Mouse (Mus musculus) hindbrain, embryonic 13.5 days (tissue): ENCODE data around the gene Sh2b2. TPM values are rescaled to one million over a fixed set of nuclear protein-coding genes. Genes with fewer than 3 reads are reported as not detected.

Experiments
- ATAC-seq: fragments of 200-750 bp; cut with Nextera tagmentation; 2 replicates; pipeline ENCODE4 v1.8.0; 2017; ENCODE audit warnings: moderate TSS enrichment; ENCODE audit not compliant: low FRiP score
- H3K27ac ChIP-seq: fragments of 300-500 bp; sonication (generic); 2 replicates; pipeline ENCODE4 v1.5.1; 2015; ENCODE audit warnings: inconsistent platforms, mild to moderate bottlenecking, moderate library complexity
- H3K27me3 ChIP-seq: fragments of 300-500 bp; sonication (generic); 2 replicates; pipeline ENCODE4 v1.6.1; 2015; ENCODE audit warnings: mild to moderate bottlenecking, inconsistent platforms
- H3K36me3 ChIP-seq: fragments of 300-500 bp; sonication (generic); 2 replicates; pipeline ENCODE4 v1.6.1; 2015; ENCODE audit warnings: mild to moderate bottlenecking, inconsistent platforms
- H3K4me1 ChIP-seq: fragments of 300-500 bp; sonication (generic); replicated peaks from 2 replicates; pipeline ENCODE4 v1.6.1; 2015; ENCODE audit warnings: inconsistent platforms
- H3K4me2 ChIP-seq: fragments of 300-500 bp; sonication (generic); 2 replicates; pipeline ENCODE4 v1.6.1; 2015; ENCODE audit warnings: inconsistent platforms, mild to moderate bottlenecking, moderate library complexity
- H3K4me3 ChIP-seq: fragments of 300-500 bp; sonication (generic); 2 replicates; pipeline ENCODE4 v1.5.1; 2015; ENCODE audit warnings: mild to moderate bottlenecking, inconsistent platforms
- H3K9ac ChIP-seq: fragments of 300-500 bp; sonication (generic); 2 replicates; pipeline ENCODE4 v1.6.1; 2015; ENCODE audit warnings: mild to moderate bottlenecking, inconsistent platforms
- H3K9me3 ChIP-seq: fragments of 300-500 bp; sonication (generic); 2 replicates; pipeline ENCODE4 v1.6.1; 2016; ENCODE audit warnings: inconsistent platforms
- WGBS: fragments of 180-500 bp; shearing (Covaris S2); methylation state at CpG from one replicate; pipeline ENCODE4 v1.1.7; 2015; 5-methylcytosine and 5-hydroxymethylcytosine counted together
- polyA plus RNA-seq: library from polyadenylated mRNA; unstranded; fragments of >200 nt; fragmentation: Nextera tagmentation; extraction: Ambion mirVana; gene quantifications from 2 replicates; pipeline ENCODE4 v1.2.1, GENCODE M21; 2015

Gene Sh2b2
- polyA plus RNA-seq, 1 experiment from 2014 or later = 22.2 TPM

DNA sequence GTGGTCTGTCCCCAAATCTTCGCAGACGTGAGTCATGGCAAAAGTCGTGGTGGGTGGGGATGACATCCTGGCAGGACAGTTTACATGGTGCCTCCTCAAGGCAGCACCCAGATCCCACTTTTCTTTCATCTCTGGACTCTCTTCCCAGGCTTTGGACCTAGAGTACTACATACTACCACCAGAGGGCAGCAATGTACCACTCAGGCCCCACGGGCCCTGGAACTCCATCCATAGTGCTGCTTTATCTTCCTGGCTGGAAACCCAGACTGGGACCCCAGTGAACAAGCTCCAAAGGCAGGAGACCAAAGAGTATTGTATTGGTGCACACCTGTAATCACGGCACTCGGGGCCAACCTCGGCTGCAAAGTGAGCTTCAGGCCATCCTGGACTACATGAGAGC is 44.5 kb downstream of the Sh2b2 start:
- H3K4me3 ChIP-seq = no peak overlapping the region
- H3K27me3 ChIP-seq = no peaks in the 10 kb centered on the region
- no peaks in the 10 kb centered on the region for H3K9me3 ChIP-seq
- H3K36me3 ChIP-seq = peaks cover 3% of the 10 kb centered on the region
- peaks cover 18% of the 10 kb centered on the region for H3K4me1 ChIP-seq
- ATAC-seq = peak; percentile 56; the same call in 1 of the 2 replicates
- 36% methylated on average over 7 of the region's 7 CpGs for WGBS
- no peak overlapping the region for H3K4me2 ChIP-seq
- no peak overlapping the region for H3K27ac ChIP-seq
- no peak overlapping the region for H3K9ac ChIP-seq

DNA sequence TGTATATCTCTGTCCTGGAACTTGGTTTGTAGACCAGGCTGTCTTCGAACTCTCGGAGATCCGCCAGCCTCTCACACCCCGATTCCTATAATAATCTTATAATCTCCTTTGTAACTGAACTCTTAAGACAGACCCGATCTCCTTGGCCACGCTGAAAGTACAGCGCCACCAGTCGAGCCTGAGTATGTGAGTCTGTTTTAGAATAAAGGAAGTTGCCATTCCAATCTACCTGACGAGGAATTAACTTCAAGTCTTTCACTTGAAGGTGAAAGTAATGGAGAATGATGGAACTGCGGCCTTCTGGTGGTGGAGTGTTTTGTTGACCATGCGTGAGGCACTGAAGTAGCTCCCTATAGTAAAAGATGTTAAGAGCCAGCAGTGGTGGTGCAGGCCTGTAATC is 46.8 kb downstream of the Sh2b2 start:
- peak overlapping the region; percentile 89; the same call in 1 of the 2 replicates for H3K27ac ChIP-seq
- 0 out of 2 replicates have a peak, but pooled peaks cover 3% of the 10 kb centered on the region for H3K9me3 ChIP-seq
- peak overlapping the region; percentile 95 for H3K4me2 ChIP-seq
- no peak for ATAC-seq
- peak overlapping the region; percentile 98 for H3K4me3 ChIP-seq
- peaks cover 18% of the 10 kb centered on the region for H3K4me1 ChIP-seq
- peaks cover 26% of the 10 kb centered on the region for H3K36me3 ChIP-seq
- peak overlapping the region; percentile 94 for H3K9ac ChIP-seq
- WGBS = 32% methylated on average over 11 of the region's 11 CpGs
- no peaks in the 10 kb centered on the region for H3K27me3 ChIP-seq

DNA sequence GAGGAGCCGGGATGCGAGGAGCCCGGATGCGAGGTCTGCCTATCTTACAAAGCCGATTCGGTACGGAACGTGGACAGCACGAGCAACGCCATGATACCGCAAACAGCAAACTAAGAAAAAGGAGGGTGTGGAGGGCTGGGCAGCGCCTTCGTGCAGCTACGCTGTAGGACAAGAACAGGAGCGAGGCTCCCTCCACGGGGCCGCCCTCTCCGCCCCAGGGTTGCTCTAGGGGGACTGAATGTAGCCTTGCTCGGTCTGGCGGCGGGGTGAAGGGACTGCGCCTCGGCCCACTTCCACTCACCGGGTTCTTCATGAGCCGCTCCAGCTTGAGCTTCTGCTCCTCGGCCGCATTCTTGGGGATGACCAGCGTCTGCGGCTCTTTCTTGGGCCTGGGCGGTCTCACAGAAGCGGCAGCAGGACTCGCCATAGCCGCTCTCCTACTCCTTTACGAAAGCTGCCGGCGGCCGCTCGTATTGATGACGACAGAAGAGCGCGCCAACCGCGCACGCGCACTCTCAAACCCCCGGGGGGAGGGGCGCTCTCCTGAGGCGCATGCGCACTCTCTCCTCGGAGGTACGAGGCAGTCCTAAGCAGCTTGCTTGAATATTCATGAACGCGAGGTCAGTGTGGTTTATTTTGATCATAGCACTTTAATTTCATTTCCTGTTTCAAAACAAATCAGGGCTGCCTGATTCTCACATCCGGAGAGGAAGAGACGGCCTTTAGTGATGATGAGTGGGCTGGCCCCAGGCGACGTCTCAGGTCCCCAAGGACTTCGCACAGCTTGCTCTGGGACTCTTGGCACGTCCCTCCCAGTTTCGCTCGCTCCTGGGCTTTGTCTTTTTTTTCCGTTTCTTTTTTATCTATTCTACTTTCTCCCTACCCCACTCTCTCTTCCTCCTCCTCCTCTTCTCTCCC is 47.6 kb downstream of the Sh2b2 start, which contains the start of gene Prkrip1:
Prkrip1 (minus strand) TSS at position 490 of the 918 bp plus-strand sequence.
- Histone ChIP-seq H3K4me3 (peak within 1 kb of the TSS; percentile 98), H3K4me2 (peak within 1 kb of the TSS; percentile 95), H3K4me1 (peaks cover 18% of the 10 kb centered on the region), H3K9ac (peak within 1 kb of the TSS; percentile 94), H3K27ac (peak within 1 kb of the TSS; percentile 89), H3K9me3 (0 out of 2 replicates have a peak, but pooled peaks cover 3% of the 10 kb centered on the region), H3K36me3 (peaks cover 34% of the 10 kb centered on the region), H3K27me3 (no peaks in the 10 kb centered on the region)
- under 1% methylated on average over 59 of the region's 62 CpGs for WGBS
- peak; percentile 87 for ATAC-seq

DNA sequence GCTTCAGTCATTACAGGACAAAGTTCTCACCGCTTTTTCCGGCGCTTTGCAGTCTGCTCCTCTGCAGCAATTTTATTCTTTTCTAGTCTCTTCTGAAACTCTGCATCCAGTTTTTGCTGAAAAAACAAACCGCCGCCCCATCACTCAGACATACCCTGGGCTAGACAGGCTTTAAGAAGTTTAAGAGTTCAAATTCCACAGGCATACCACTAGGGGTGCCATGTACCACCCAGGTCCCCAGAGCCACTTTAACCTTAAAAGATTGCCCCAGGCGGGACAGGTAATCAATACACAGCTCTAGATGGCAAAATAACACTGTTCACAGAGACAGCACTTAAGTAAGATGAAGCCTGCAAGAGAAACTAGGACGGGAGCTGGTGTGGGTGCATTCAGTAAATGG is 54.5 kb downstream of the Sh2b2 start:
- WGBS = 90% methylated on average over 7 of the region's 7 CpGs
- Histone ChIP-seq H3K27ac (no peak overlapping the region), H3K9me3 (0 out of 2 replicates have a peak, but pooled peaks cover 3% of the 10 kb centered on the region), H3K4me3 (no peak overlapping the region), H3K4me1 (no peaks in the 10 kb centered on the region), H3K4me2 (no peak overlapping the region), H3K9ac (no peak overlapping the region), H3K27me3 (no peaks in the 10 kb centered on the region), H3K36me3 (peaks cover 95% of the 10 kb centered on the region)
- ATAC-seq = no peak

DNA sequence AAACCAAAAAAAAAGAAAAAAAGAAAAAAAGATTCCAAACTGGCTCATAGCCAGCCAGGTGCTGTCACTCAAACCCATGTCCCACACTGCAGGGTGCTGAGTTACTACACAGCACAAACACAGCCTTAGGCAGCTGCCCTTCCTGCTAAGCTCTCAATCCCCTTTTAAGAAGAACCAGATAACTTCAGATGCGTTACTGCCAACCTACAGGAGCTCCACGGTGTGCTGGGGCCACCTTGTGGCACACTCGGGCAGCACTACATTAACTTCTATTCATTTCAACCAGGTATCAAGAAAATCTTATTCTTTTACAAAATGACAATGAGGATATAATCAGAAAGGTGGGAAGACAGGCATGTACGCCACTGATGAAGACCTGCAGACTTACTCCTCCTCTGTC is 59.6 kb downstream of the Sh2b2 start:
- H3K36me3 ChIP-seq = peaks cover 81% of the 10 kb centered on the region
- H3K4me1 ChIP-seq = no peaks in the 10 kb centered on the region
- no peaks in the 10 kb centered on the region for H3K9me3 ChIP-seq
- WGBS = 45% methylated on average over 4 of the region's 4 CpGs
- H3K4me2 ChIP-seq = no peak overlapping the region
- no peaks in the 10 kb centered on the region for H3K27me3 ChIP-seq
- ATAC-seq = no peak
- no peak overlapping the region for H3K4me3 ChIP-seq
- H3K9ac ChIP-seq = no peak overlapping the region
- H3K27ac ChIP-seq = no peak overlapping the region

DNA sequence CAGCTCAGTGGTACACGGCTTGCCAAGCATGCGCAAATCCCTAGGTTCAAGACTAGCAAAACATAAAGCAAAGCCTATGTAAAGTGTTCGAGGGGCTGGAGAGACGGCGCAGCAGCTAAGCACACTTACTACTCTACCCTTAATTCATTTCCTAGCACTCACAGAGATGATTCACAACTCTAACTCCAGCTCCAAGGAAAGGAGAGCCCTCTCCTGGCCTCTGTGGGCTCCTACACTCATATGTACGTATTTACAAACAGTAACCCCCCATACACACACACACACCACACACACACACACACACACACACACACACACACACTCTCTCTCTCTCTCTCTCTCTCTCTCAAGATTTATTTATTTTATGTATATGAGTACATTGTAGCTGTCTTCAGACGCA is 62.6 kb downstream of the Sh2b2 start:
- Histone ChIP-seq H3K36me3 (peaks cover 82% of the 10 kb centered on the region), H3K9ac (no peak overlapping the region), H3K4me2 (no peak overlapping the region), H3K4me1 (no peaks in the 10 kb centered on the region), H3K27me3 (no peaks in the 10 kb centered on the region), H3K4me3 (no peak overlapping the region), H3K9me3 (no peaks in the 10 kb centered on the region), H3K27ac (no peak overlapping the region)
- 96% methylated on average over 7 of the region's 7 CpGs for WGBS
- ATAC-seq = no peak

DNA sequence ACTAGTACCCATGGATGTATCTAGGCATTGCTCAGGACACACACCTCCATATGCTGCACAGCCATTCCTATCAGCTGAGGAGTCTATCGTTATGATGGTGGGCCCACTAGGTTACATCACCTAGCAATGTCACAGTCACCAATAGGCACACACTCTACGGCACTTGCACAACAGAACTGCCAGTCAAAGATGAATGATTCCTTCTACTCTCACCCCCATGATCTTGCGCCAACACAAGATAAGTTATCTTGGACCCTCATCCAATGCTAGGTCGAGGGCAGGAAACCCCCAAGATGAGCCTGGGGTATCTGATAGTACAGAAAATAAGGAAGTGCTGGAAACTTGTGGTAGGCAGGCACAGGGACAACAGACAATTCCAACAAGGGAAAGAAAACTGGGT is 63.5 kb downstream of the Sh2b2 start:
- H3K36me3 ChIP-seq = peaks cover 82% of the 10 kb centered on the region

DNA sequence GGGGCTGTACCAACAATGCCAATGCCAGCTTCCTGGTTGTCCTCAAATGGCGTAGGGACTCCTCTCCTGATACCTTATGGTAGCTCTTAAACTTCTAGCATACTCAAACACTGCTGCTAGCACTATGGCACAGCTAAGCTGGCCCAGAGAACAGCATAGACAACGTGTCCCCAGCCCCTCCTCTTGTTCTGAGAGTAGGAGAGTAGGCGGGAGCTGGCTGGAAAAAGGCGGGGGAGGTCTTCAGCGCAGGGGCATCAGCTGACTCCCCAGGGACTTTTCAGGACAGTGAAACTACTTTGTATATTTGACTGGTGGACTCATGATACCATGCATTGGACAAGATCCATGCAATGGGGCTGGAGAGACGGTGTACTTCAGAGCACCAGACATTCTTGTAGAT is 64.3 kb downstream of the Sh2b2 start:
- H3K36me3 ChIP-seq = peaks cover 84% of the 10 kb centered on the region
- 89% methylated on average over 6 of the region's 6 CpGs for WGBS

More for the DNA sequence above, 63.5 kb downstream of the Sh2b2 start:
- Histone ChIP-seq H3K9ac (no peak overlapping the region), H3K4me3 (no peak overlapping the region), H3K9me3 (no peaks in the 10 kb centered on the region), H3K27me3 (no peaks in the 10 kb centered on the region), H3K4me1 (no peaks in the 10 kb centered on the region), H3K27ac (no peak overlapping the region), H3K4me2 (no peak overlapping the region)
- ATAC-seq = no peak
- 94% methylated on average over 4 of the region's 4 CpGs for WGBS

DNA sequence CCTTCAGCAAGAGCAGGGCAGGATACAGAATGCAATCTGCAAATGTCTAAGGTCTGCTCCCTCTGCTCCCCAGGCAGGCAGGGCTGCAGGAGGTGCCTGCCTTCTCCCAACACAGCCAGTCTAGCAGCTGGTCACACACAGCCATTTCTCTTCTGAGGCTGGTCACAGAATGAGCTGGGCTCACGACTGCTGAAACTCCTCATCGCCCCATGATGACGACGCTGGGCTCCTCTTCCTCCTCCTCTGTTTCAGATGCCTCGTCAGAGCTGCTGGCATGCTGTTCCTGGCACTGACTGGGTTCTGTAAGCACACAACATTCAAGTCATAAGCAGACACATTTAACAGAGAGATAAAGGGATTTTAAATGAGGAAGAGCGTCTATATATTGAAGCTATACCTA is 65.2 kb downstream of the Sh2b2 start:
- H3K36me3 ChIP-seq = peaks cover 81% of the 10 kb centered on the region
- WGBS = 90% methylated on average over 6 of the region's 6 CpGs
- no peaks in the 10 kb centered on the region for H3K27me3 ChIP-seq
- no peak overlapping the region for H3K4me2 ChIP-seq
- no peak overlapping the region for H3K9ac ChIP-seq
- ATAC-seq = no peak
- no peaks in the 10 kb centered on the region for H3K9me3 ChIP-seq
- no peak overlapping the region for H3K4me3 ChIP-seq
- no peak overlapping the region for H3K27ac ChIP-seq
- H3K4me1 ChIP-seq = no peaks in the 10 kb centered on the region

More for the DNA sequence above, 64.3 kb downstream of the Sh2b2 start:
- Histone ChIP-seq H3K4me1 (no peaks in the 10 kb centered on the region), H3K27me3 (no peaks in the 10 kb centered on the region), H3K27ac (no peak overlapping the region), H3K9ac (no peak overlapping the region), H3K4me2 (no peak overlapping the region), H3K9me3 (no peaks in the 10 kb centered on the region), H3K4me3 (no peak overlapping the region)
- ATAC-seq = no peak

DNA sequence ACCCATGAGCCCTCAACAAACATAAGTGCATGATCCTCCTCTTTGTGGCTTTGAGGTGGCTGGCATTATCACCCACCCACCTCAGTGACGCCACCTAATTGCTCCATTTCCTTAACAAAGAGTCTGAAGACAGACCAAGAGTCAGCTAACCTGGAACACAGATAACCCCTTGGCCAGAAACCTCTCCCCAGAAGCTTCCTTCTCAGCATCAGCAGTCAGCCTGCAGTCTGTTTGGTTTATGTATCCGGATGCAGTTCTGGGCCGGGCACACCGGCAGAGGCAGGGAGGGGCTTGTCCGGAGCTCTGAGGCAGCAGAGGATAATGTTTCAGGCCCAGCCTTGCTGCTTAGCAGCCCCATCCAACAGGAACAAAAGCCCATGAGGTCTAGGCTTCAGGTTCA is 66.8 kb downstream of the Sh2b2 start:
- no peaks in the 10 kb centered on the region for H3K9me3 ChIP-seq
- no peak overlapping the region for H3K27ac ChIP-seq
- WGBS = 78% methylated on average over 5 of the region's 5 CpGs
- H3K36me3 ChIP-seq = peaks cover 69% of the 10 kb centered on the region
- no peak overlapping the region for H3K4me3 ChIP-seq
- 0 out of 2 replicates have a peak, but pooled peaks cover under 1% of the 10 kb centered on the region for H3K4me1 ChIP-seq
- H3K27me3 ChIP-seq = no peaks in the 10 kb centered on the region
- ATAC-seq = no peak
- H3K9ac ChIP-seq = no peak overlapping the region
- no peak overlapping the region for H3K4me2 ChIP-seq

DNA sequence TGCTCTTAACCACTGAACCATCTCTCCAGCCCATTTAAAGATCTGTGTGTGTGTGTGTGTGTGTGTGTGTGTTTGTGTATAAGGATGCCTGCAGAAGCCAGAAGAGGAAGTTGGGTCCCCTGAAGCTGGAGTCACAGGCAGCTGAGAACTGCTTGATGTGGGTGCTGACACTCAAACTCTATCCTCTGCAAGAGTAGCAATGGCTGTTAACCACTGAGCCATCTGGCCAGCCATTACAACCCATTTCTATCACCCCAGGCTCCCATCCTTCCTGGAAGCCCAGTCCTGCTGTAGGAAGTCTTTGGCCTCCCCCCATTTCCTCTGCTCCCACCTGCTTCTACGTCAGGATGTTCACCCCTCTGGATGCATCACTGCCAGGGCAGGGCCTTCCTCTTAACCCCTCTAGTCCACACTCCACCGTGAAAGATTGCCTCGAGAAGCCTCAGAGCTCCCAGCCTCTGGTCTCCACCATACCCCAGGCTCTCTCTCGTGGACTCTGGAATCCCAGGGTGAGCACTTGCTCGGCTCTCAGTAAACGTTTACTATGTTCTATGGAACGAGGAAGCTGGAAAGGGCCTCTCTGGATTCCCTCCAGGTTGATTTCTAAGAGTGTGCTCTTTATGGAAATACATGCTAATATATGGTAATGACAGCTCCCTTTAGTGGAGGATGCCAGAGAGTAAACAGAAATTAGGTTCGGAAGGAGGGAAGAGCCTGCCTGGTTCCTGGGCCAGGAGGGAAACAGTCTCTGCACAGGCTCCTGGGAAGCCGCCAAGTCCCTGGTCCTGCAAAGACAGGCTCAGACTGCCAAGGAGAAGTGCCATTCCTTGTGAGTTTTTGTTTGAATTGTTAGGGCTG is 72.5 kb downstream of the Sh2b2 start:
- H3K4me3 ChIP-seq = no peak overlapping the region
- peak overlapping the region; percentile 60 for H3K27ac ChIP-seq
- no peaks in the 10 kb centered on the region for H3K27me3 ChIP-seq
- no peak overlapping the region for H3K9ac ChIP-seq
- peaks cover 19% of the 10 kb centered on the region for H3K36me3 ChIP-seq
- no peak for ATAC-seq
- peaks cover 30% of the 10 kb centered on the region for H3K4me1 ChIP-seq
- H3K9me3 ChIP-seq = no peaks in the 10 kb centered on the region
- WGBS = 49% methylated on average over 9 of the region's 9 CpGs
- H3K4me2 ChIP-seq = peak overlapping the region; percentile 0; the same call in 1 of the 2 replicates

DNA sequence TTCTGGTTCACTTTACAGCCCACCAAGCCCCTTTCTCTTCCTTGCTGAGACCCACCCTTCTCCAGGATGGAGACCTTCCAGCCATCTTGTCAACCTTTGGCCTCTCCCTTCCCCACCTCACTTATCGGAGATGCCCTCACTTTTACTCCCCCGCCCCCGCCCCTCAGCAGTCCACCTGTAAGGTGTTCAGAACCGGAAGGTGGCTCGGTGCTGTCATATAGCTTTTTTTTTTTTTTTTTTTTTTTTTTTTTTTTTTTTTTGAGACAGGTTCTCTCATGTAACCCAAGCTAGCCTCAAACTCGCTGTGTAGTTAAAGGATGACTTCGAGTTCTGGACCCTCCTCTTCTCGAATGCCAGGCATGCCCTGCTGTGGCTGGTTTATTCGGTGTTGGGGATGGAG is 73.4 kb downstream of the Sh2b2 start:
- no peak for ATAC-seq

More for the DNA sequence above, 73.4 kb downstream of the Sh2b2 start:
- Histone ChIP-seq H3K9me3 (peaks cover 4% of the 10 kb centered on the region; the same call in 1 of the 2 replicates), H3K4me3 (no peak overlapping the region), H3K27ac (no peak overlapping the region), H3K4me2 (no peak overlapping the region), H3K36me3 (peaks cover 15% of the 10 kb centered on the region), H3K27me3 (no peaks in the 10 kb centered on the region), H3K4me1 (peaks cover 30% of the 10 kb centered on the region), H3K9ac (no peak overlapping the region)
- 83% methylated on average over 9 of the region's 9 CpGs for WGBS
